7 mouse cellular contexts compared by ENCODE assay signal in genomic region chr7:132551351-132552126, GRCm38 (mm10). TPM values are rescaled to one million over a fixed set of nuclear protein-coding genes. Genes with fewer than 3 reads are reported as not detected.
DNase-seq lines count a peak whose midpoint lies in the region; ATAC-seq lines count a peak whose summit lies in the region.

No protein-coding gene starts in this region.

- H3K9ac ChIP-seq in midbrain, embryonic 13.5 days (replicated peaks) = peak overlapping the region; percentile 56

- peak overlapping the region; percentile 83 for H3K27ac ChIP-seq in limb, embryonic 10.5 days
- H3K27ac ChIP-seq in midbrain, embryonic 13.5 days = no peak overlapping the region

- peaks cover under 1% of the 10 kb centered on the region for H3K36me3 ChIP-seq in limb, embryonic 10.5 days
- H3K36me3 ChIP-seq in midbrain, embryonic 13.5 days = no peaks in the 10 kb centered on the region

- ATAC-seq in granulocyte monocyte progenitor cell, adult 5-6 weeks (replicated peaks; ENCODE audit: poor library complexity, severe bottlenecking) = peak; percentile 98
- peak; percentile 96 for ATAC-seq in midbrain, embryonic 13.5 days

- 2% methylated on average over 27 of the region's 27 CpGs for WGBS in limb, embryonic 10.5 days
- 2% methylated on average over 27 of the region's 27 CpGs for WGBS in midbrain, embryonic 13.5 days

- DNase-seq in adrenal gland, adult 8-10 months = peak; percentile 94
- DNase-seq in embryo, embryonic 9.5 days (ENCODE audit: extremely low spot score) = peak; percentile 93
- DNase-seq in kidney, adult 11 months = peak; percentile 94
- DNase-seq in limb, embryonic 10.5 days (ENCODE audit: low spot score) = peak; percentile 97
- DNase-seq in spleen, adult 12 weeks (ENCODE audit: low spot score) = peak; percentile 84

- peak overlapping the region; percentile 63 for H3K4me3 ChIP-seq in limb, embryonic 10.5 days
- H3K4me3 ChIP-seq in midbrain, embryonic 13.5 days (replicated peaks) = peak overlapping the region; percentile 44

- peak overlapping the region; percentile 64 for H3K4me2 ChIP-seq in midbrain, embryonic 13.5 days (replicated peaks)

- H3K9me3 ChIP-seq in limb, embryonic 10.5 days (replicated peaks) = no peaks in the 10 kb centered on the region
- H3K9me3 ChIP-seq in midbrain, embryonic 13.5 days = no peaks in the 10 kb centered on the region

- peaks cover 9% of the 10 kb centered on the region for H3K4me1 ChIP-seq in limb, embryonic 10.5 days
- H3K4me1 ChIP-seq in midbrain, embryonic 13.5 days (replicated peaks) = peaks cover 3% of the 10 kb centered on the region; the same call in 1 of the 2 replicates

- H3K27me3 ChIP-seq in limb, embryonic 10.5 days (ENCODE audit: low read depth, poor library complexity, severe bottlenecking) = no peaks in the 10 kb centered on the region
- H3K27me3 ChIP-seq in midbrain, embryonic 13.5 days = 0 out of 2 replicates have a peak, but pooled peaks cover 4% of the 10 kb centered on the region

RNA-seq across cellular contexts. Expression of gene Oat, which starts 24.7 kb away (rescaled TPM):
- total RNA-seq in adrenal gland, adult 8-10 months (2022) = 100 to 1,000 TPM; 140 to 156 (median 148) TPM
- total RNA-seq in granulocyte monocyte progenitor cell, adult 5-6 weeks (2014; fragmentation: Nextera tagmentation) = 85.2 and 105 TPM in 2 replicates
- total RNA-seq in granulocyte monocyte progenitor cell, adult 5-6 weeks (2017) = 97.3 and 99.4 TPM in 2 replicates
- 126 TPM in 2 replicates for polyA plus RNA-seq in limb, embryonic 10.5 days (2016; fragmentation: Nextera tagmentation; extraction: Ambion mirVana)
- 73.0 and 77.5 TPM in 2 replicates for polyA plus RNA-seq in midbrain, embryonic 13.5 days (2015; fragmentation: Nextera tagmentation; extraction: Ambion mirVana)

RNA-seq across cellular contexts. Expression of gene Nkx1-2, which starts 47.9 kb away (rescaled TPM):
- total RNA-seq in adrenal gland, adult 8-10 months (2022) = not detected
- total RNA-seq in granulocyte monocyte progenitor cell, adult 5-6 weeks (2014; fragmentation: Nextera tagmentation) = not detected in 2 replicates
- total RNA-seq in granulocyte monocyte progenitor cell, adult 5-6 weeks (2017) = not detected in 2 replicates
- 0.09 TPM in 1 of 2 replicates, not detected in the other for polyA plus RNA-seq in limb, embryonic 10.5 days (2016; fragmentation: Nextera tagmentation; extraction: Ambion mirVana)
- 0.82 and 0.97 TPM in 2 replicates for polyA plus RNA-seq in midbrain, embryonic 13.5 days (2015; fragmentation: Nextera tagmentation; extraction: Ambion mirVana)

RNA-seq across cellular contexts. Expression of gene Lhpp, which starts 58.9 kb away (rescaled TPM):
- total RNA-seq in adrenal gland, adult 8-10 months (2022) = 10 to 100 TPM; 26.7 to 38.0 (median 29.8) TPM
- 11.5 and 13.8 TPM in 2 replicates for total RNA-seq in granulocyte monocyte progenitor cell, adult 5-6 weeks (2014; fragmentation: Nextera tagmentation)
- total RNA-seq in granulocyte monocyte progenitor cell, adult 5-6 weeks (2017) = 7.3 and 9.3 TPM in 2 replicates
- 20.1 and 28.0 TPM in 2 replicates for polyA plus RNA-seq in limb, embryonic 10.5 days (2016; fragmentation: Nextera tagmentation; extraction: Ambion mirVana)
- polyA plus RNA-seq in midbrain, embryonic 13.5 days (2015; fragmentation: Nextera tagmentation; extraction: Ambion mirVana) = 21.0 and 21.2 TPM in 2 replicates
